In genomic region chr13:5897176-5897959, GRCm38 (mm10) we compare ENCODE assay signal across 18 mouse cellular contexts. TPM values are rescaled to one million over a fixed set of nuclear protein-coding genes. Genes with fewer than 3 reads are reported as not detected.
A peak's percentile ranks its signal among the peaks of the same experiment; 100 is the strongest.
DNase-seq lines count a peak whose midpoint lies in the region; ATAC-seq and TF ChIP-seq lines count a peak whose summit lies in the region.
"Had no signal": no experiment of that assay in that cellular context is flagged by ENCODE, and none has a peak within 500 bp of the region (broad histone marks: within the 10 kb centered on the region; RNA-seq: fewer than 3 reads in every experiment).

No protein-coding gene starts in this region.

- H3K4me1 ChIP-seq in lung, embryonic 14.5 days (ENCODE audit: insufficient read depth) = peaks cover 3% of the 10 kb centered on the region; the same call in 1 of the 2 replicates
- peaks cover 4% of the 10 kb centered on the region for H3K4me1 ChIP-seq in heart, embryonic 15.5 days (replicated peaks)

- H3K36me3 ChIP-seq in lung, embryonic 14.5 days (ENCODE audit: insufficient read depth) = no peaks in the 10 kb centered on the region
- H3K36me3 ChIP-seq in heart, embryonic 15.5 days = no peaks in the 10 kb centered on the region

- TF ChIP-seq CTCF in lung, embryonic 14.5 days (IDR thresholded peaks at IDR 0.05; ENCODE audit: low read depth) = no peak

- no peak overlapping the region for H3K4me3 ChIP-seq in lung, embryonic 14.5 days (ENCODE audit: low read depth, low read length)
- H3K4me3 ChIP-seq in heart, embryonic 15.5 days = peak overlapping the region; percentile 33

- WGBS in lung, embryonic 14.5 days = 34% methylated on average over 14 of the region's 14 CpGs
- WGBS in heart, embryonic 15.5 days = 38% methylated on average over 14 of the region's 14 CpGs

- intact Hi-C loops in heart, postnatal 36 days (cut with DNase I) = no loop called here

- H3K9me3 ChIP-seq in lung, embryonic 14.5 days (ENCODE audit: low read depth, low read length) = no peaks in the 10 kb centered on the region
- H3K9me3 ChIP-seq in heart, embryonic 15.5 days (replicated peaks) = no peaks in the 10 kb centered on the region

- H3K4me2 ChIP-seq in lung, embryonic 14.5 days = 0 out of 2 replicates have a peak overlapping the region, but pooled peaks have one; percentile 1
- peak overlapping the region; percentile 57 for H3K4me2 ChIP-seq in heart, embryonic 15.5 days
- H3K4me2 ChIP-seq: midbrain, embryonic 11.5 days had no signal

- peak; percentile 19 for DNase-seq in heart, adult 8-10 months (ENCODE audit: low spot score)
- no peak for DNase-seq in heart, postnatal 36 days
- no peak for DNase-seq in lung, embryonic 14.5 days
- no peak for DNase-seq in lung, adult 18-20 months
- peak; percentile 29 for DNase-seq in mesoderm, embryonic 11.5 days (ENCODE audit: low read depth, low spot score)
- no peak for DNase-seq in left cerebral cortex, adult 11 months (ENCODE audit: low spot score)
- DNase-seq: adrenal gland, postnatal 14 days; cerebellum, adult 9-11 months; layer of hippocampus, postnatal 36 days; liver; lung, adult 2 months; lung, postnatal 4 days; retina, postnatal 1 day had no signal

- no peaks in the 10 kb centered on the region for H3K27me3 ChIP-seq in lung, embryonic 14.5 days (ENCODE audit: insufficient read depth, low read length)
- H3K27me3 ChIP-seq in heart, embryonic 15.5 days = no peaks in the 10 kb centered on the region
- H3K27me3 ChIP-seq: Patski had no signal

- ATAC-seq in lung, embryonic 14.5 days (ENCODE audit: insufficient read depth) = no peak
- ATAC-seq in heart, embryonic 15.5 days (replicated peaks; ENCODE audit: insufficient number of reproducible peaks, insufficient read depth, low FRiP score, low read depth) = no peak
- ATAC-seq: activated CD4-positive, CD25-positive, alpha-beta regulatory T cell, adult 4 months; forebrain, embryonic 14.5 days; Patski had no signal

- H3K9ac ChIP-seq in lung, embryonic 14.5 days = no peak overlapping the region
- H3K9ac ChIP-seq in heart, embryonic 15.5 days = 0 out of 2 replicates have a peak overlapping the region, but pooled peaks have one; percentile 41

- H3K27ac ChIP-seq in lung, embryonic 14.5 days (ENCODE audit: low read depth) = no peak overlapping the region
- peak overlapping the region; percentile 57 for H3K27ac ChIP-seq in heart, embryonic 15.5 days

RNA-seq across cellular contexts. Expression of gene Klf6, which starts 36.1 kb away (rescaled TPM):
- total RNA-seq in heart, adult 8-10 months (2022) = 10 to 100 TPM; 36.0 to 49.3 (median 42.0) TPM
- total RNA-seq in heart, postnatal 36 days (2021) = 10 to 100 TPM; 52.0 to 65.6 TPM
- 57.2 and 59.6 TPM in 2 replicates for polyA plus RNA-seq in lung, embryonic 14.5 days (2014; fragmentation: Nextera tagmentation; extraction: Ambion mirVana)
- polyA plus RNA-seq in heart, embryonic 15.5 days (2015; fragmentation: Nextera tagmentation; extraction: Ambion mirVana) = 75.0 and 80.9 TPM in 2 replicates

Comparison
In these comparisons a context has a peak if more than half of its experiments do, and no peak if none do; other contexts are left out.
1. DNase-seq: peak in heart, adult 8-10 months (single experiment) and mesoderm, embryonic 11.5 days (single experiment); none in heart, postnatal 36 days (0 of 2), lung, embryonic 14.5 days (single experiment), lung, adult 18-20 months (0 of 2) and left cerebral cortex, adult 11 months (single experiment).